Mouse (Mus musculus): ENCODE results near the gene Gsta2.
"Not testable (repeated sequence)": the region's sequence is repeated elsewhere in the genome, so short reads cannot be mapped to it uniquely, and the experiment has no call there.

- not testable (repeated sequence) for TF ChIP-seq CTCF (IDR thresholded peaks at IDR 0.05; ENCODE audit: control insufficient read depth, insufficient read depth, insufficient replicate concordance, low read depth, low read length); POLR2A (IDR thresholded peaks at IDR 0.05; ENCODE audit: control insufficient read depth, low read depth, low read length)
Observed at GRCm38 (mm10) chr9:78282002-78282711, 73.4 kb downstream of the Gsta2 start.

Data from testis, adult 2 months (tissue).